Mouse (Mus musculus) embryonic stem cell, embryonic (primary cell): Measurements from ENCODE around the gene Rac3.

ENCODE experiments used
- CTCF ChIA-PET, 4 experiments: fragments of 300-600 bp in 2 of 4; fragments of 350-600 bp in 2 of 4; sonication (Branson Sonifier 250); formaldehyde crosslinking; loops; one replicate each; lab custom pipeline; 2022; ENCODE audit warnings: inconsistent platforms in 2 of 4; lab: Charles Lee
- POLR2A ChIA-PET, 4 experiments: fragments of 300-600 bp in 2 of 4; fragments of 350-600 bp in 2 of 4; sonication (Branson Sonifier 250); formaldehyde crosslinking; loops; one replicate each; lab custom pipeline; 2022; ENCODE audit warnings: antibody characterized with exemption in 4 of 4, inconsistent platforms in 1 of 4; lab: Charles Lee

Rac3 gene

GRCm38 (mm10) chr11:120693461-120693860 lies 27.8 kb upstream of the Rac3 start:
- ChIA-PET CTCF (interaction anchor here in 2 of 4 experiments (0.6 to 1.9 kb wide), 4 partner anchors 17 to 34 kb away, joined by 3 to 6 read pairs (median 4); partner anchors contain the start of genes Cenpx (in 1 of the 2) and Lrrc45 (in 1 of the 2)), POLR2A (interaction anchor here in 2 of 4 experiments (0.7 to 34.4 kb wide), 6 partner anchors 10 to 61 kb away, joined by 3 to 509 read pairs (median 5); partner anchors contain the start of genes Aspscr1 (in 1 of the 2), Cenpx (in 1 of the 2) and Lrrc45 (in 1 of the 2))

GRCm38 (mm10) chr11:120695184-120695583 lies 26.1 kb upstream of the Rac3 start:
- POLR2A ChIA-PET: interaction anchor here in 2 of 4 experiments (0.6 to 34.4 kb wide), 7 partner anchors 9 to 123 kb away, joined by 3 to 509 read pairs (median 4); partner anchors contain the start of genes Aspscr1 (in 2 of the 2), Cenpx (in 1 of the 2), Lrrc45 (in 1 of the 2) and P4hb (in 1 of the 2)
- CTCF ChIA-PET: interaction anchor here in 1 of 4 experiments (1.6 to 1.9 kb wide), 2 partner anchors 18 to 25 kb away, joined by 5 to 6 read pairs; no protein-coding TSS in a partner anchor

GRCm38 (mm10) chr11:120695641-120696040 lies 25.6 kb upstream of the Rac3 start:
- ChIA-PET CTCF (interaction anchor here in 3 of 4 experiments (0.9 to 1.9 kb wide), 6 partner anchors 8 to 178 kb away, joined by 3 to 5 read pairs (median 4); no protein-coding TSS in a partner anchor), POLR2A (interaction anchor here in 3 of 4 experiments (0.6 to 34.4 kb wide), 13 partner anchors 8 to 260 kb away, joined by 3 to 509 read pairs (median 3); partner anchors contain the start of genes Aspscr1 (in 2 of the 3), Cenpx (in 1 of the 3), Lrrc45 (in 1 of the 3) and Mrpl12 (in 1 of the 3))

GRCm38 (mm10) chr11:120696568-120696967 lies 24.7 kb upstream of the Rac3 start:
- CTCF ChIA-PET: interaction anchor here (0.6 to 1.9 kb wide), 17 partner anchors 9 to 207 kb away, joined by 3 to 5 read pairs (median 3); partner anchors contain the start of genes Cenpx (in 1 of the 4) and Lrrc45 (in 1 of the 4)
- POLR2A ChIA-PET: interaction anchor here (0.6 to 29.7 kb wide), 14 partner anchors 9 to 212 kb away, joined by 3 to 509 read pairs (median 4); partner anchors contain the start of genes Aspscr1 (in 2 of the 4), Pycr1 (in 2 of the 4), Mafg (in 1 of the 4) and Mrpl12 (in 1 of the 4)

- POLR2A ChIA-PET: interaction anchor here in 3 of 4 experiments (0.5 to 29.7 kb wide), 12 partner anchors 11 to 723 kb away, joined by 3 to 509 read pairs (median 3); partner anchors contain the start of genes Cenpx (in 2 of the 3), Lrrc45 (in 2 of the 3) and Aspscr1 (in 1 of the 3)
- CTCF ChIA-PET: interaction anchor here (0.5 to 1.5 kb wide), 11 partner anchors 8 to 102 kb away, joined by 3 to 5 read pairs (median 3); no protein-coding TSS in a partner anchor
Measured at GRCm38 (mm10) chr11:120697741-120698140, 23.5 kb upstream of the Rac3 start.

GRCm38 (mm10) chr11:120703696-120704454 lies 17.4 kb upstream of the Rac3 start:
- ChIA-PET CTCF (interaction anchor here in 3 of 4 experiments (0.6 to 1.5 kb wide), 10 partner anchors 10 to 258 kb away, joined by 3 to 5 read pairs (median 4); partner anchors contain the start of genes Cenpx (in 1 of the 3), Dcxr (in 1 of the 3) and Lrrc45 (in 1 of the 3)), POLR2A (interaction anchor here in 3 of 4 experiments (0.7 to 29.7 kb wide), 22 partner anchors 10 to 444 kb away, joined by 3 to 509 read pairs (median 4); partner anchors contain the start of genes Pycr1 (in 3 of the 3), Aspscr1 (in 2 of the 3), Rac3 (in 2 of the 3) and Cenpx (in 1 of the 3))

- ChIA-PET CTCF (interaction anchor here (0.6 to 2.6 kb wide), 16 partner anchors 9 to 250 kb away, joined by 3 to 7 read pairs (median 4); partner anchors contain the start of genes Cenpx (in 1 of the 4), Dcxr (in 1 of the 4) and Lrrc45 (in 1 of the 4)), POLR2A (interaction anchor here (0.5 to 29.7 kb wide), 31 partner anchors 9 to 443 kb away, joined by 3 to 509 read pairs (median 4); partner anchors contain the start of genes Pycr1 (in 3 of the 4), Cenpx (in 2 of the 4), Lrrc45 (in 2 of the 4) and Mafg (in 2 of the 4))
Measured at GRCm38 (mm10) chr11:120704486-120705325, 16.6 kb upstream of the Rac3 start.

GRCm38 (mm10) chr11:120706120-120706519 lies 15.2 kb upstream of the Rac3 start:
- POLR2A ChIA-PET: interaction anchor here in 2 of 4 experiments (0.6 to 29.7 kb wide), 25 partner anchors 8 to 815 kb away, joined by 3 to 509 read pairs (median 4); partner anchors contain the start of genes Pycr1 (in 2 of the 2), Aspscr1 (in 1 of the 2), Cenpx (in 1 of the 2) and Lrrc45 (in 1 of the 2)
- CTCF ChIA-PET: interaction anchor here in 3 of 4 experiments (0.7 to 2.6 kb wide), 17 partner anchors 9 to 440 kb away, joined by 3 to 12 read pairs (median 3); partner anchors contain the start of genes Sirt7 (in 1 of the 3) and Tex19.1 (in 1 of the 3)

- POLR2A ChIA-PET: interaction anchor here in 3 of 4 experiments (0.8 to 29.7 kb wide), 25 partner anchors 9 to 439 kb away, joined by 3 to 509 read pairs (median 6); partner anchors contain the start of genes Mafg (in 2 of the 3), Pycr1 (in 2 of the 3), Aspscr1 (in 1 of the 3) and Mrpl12 (in 1 of the 3)
- CTCF ChIA-PET: interaction anchor here (0.7 to 2.6 kb wide), 12 partner anchors 10 to 396 kb away, joined by 3 to 12 read pairs (median 5); no protein-coding TSS in a partner anchor
Measured at GRCm38 (mm10) chr11:120707225-120707624, 14.0 kb upstream of the Rac3 start.

GRCm38 (mm10) chr11:120707969-120708368 lies 13.3 kb upstream of the Rac3 start:
- POLR2A ChIA-PET: interaction anchor here (0.6 to 29.7 kb wide), 29 partner anchors 9 to 372 kb away, joined by 3 to 509 read pairs (median 4); partner anchors contain the start of genes Pycr1 (in 2 of the 4), Rac3 (in 2 of the 4), Aspscr1 (in 1 of the 4) and Mafg (in 1 of the 4)
- CTCF ChIA-PET: interaction anchor here in 2 of 4 experiments (0.8 to 4.4 kb wide), 5 partner anchors 11 to 69 kb away, joined by 3 to 28 read pairs (median 10); no protein-coding TSS in a partner anchor

- ChIA-PET CTCF (interaction anchor here (0.5 to 4.4 kb wide), 17 partner anchors 11 to 550 kb away, joined by 3 to 28 read pairs (median 4); partner anchors contain the start of genes Narf (in 1 of the 4), Notum (in 1 of the 4) and Rac3 (in 1 of the 4)), POLR2A (interaction anchor here in 3 of 4 experiments (0.6 to 29.7 kb wide), 25 partner anchors 9 to 437 kb away, joined by 3 to 509 read pairs (median 6); partner anchors contain the start of genes Pycr1 (in 2 of the 3), Aspscr1 (in 1 of the 3), Mafg (in 1 of the 3) and Mrpl12 (in 1 of the 3))
Measured at GRCm38 (mm10) chr11:120709551-120709950, 11.7 kb upstream of the Rac3 start.

- POLR2A ChIA-PET: interaction anchor here in 3 of 4 experiments (0.6 to 29.7 kb wide), 25 partner anchors 9 to 341 kb away, joined by 3 to 509 read pairs (median 5); partner anchors contain the start of genes Pycr1 (in 2 of the 3), Aspscr1 (in 1 of the 3), Csnk1d (in 1 of the 3) and Notum (in 1 of the 3)
- CTCF ChIA-PET: interaction anchor here (0.9 to 4.4 kb wide), 13 partner anchors 10 to 67 kb away, joined by 3 to 28 read pairs (median 6); partner anchors contain the start of genes Rac3 (in 2 of the 4) and Pycr1 (in 1 of the 4)
Measured at GRCm38 (mm10) chr11:120710672-120711071, 10.6 kb upstream of the Rac3 start.

- ChIA-PET CTCF (interaction anchor here (0.6 to 4.4 kb wide), 15 partner anchors 8 to 133 kb away, joined by 3 to 28 read pairs (median 5); partner anchors contain the start of genes Rac3 (in 2 of the 4), Notum (in 1 of the 4) and Pycr1 (in 1 of the 4)), POLR2A (interaction anchor here (0.7 to 29.7 kb wide), 21 partner anchors 9 to 342 kb away, joined by 3 to 509 read pairs (median 5); partner anchors contain the start of genes Rac3 (in 2 of the 4), Aspscr1 (in 1 of the 4), Notum (in 1 of the 4) and Pycr1 (in 1 of the 4))
Measured at GRCm38 (mm10) chr11:120711980-120712604, 9.2 kb upstream of the Rac3 start.
